Mouse (Mus musculus) heart, embryonic 11.5 days (tissue): Measurements from ENCODE around the gene Ap1m2. TPM values are rescaled to one million over a fixed set of nuclear protein-coding genes. Genes with fewer than 3 reads are reported as not detected.
"Not testable (repeated sequence)": the region's sequence is repeated elsewhere in the genome, so short reads cannot be mapped to it uniquely, and the experiment has no call there.

Experiments
- ATAC-seq: fragments of 200-750 bp; cut with Nextera tagmentation; replicated peaks from 2 replicates; pipeline ENCODE4 v1.8.0; 2017; ENCODE audit warnings: moderate library complexity; ENCODE audit not compliant: insufficient number of reproducible peaks, low FRiP score, low TSS enrichment
- H3K27ac ChIP-seq: fragments of 300-500 bp; sonication (generic); 2 replicates; pipeline ENCODE4 v1.5.1; 2014; ENCODE audit warnings: mild to moderate bottlenecking, low read depth, low read length
- H3K27me3 ChIP-seq: fragments of 300-500 bp; sonication (generic); 2 replicates; pipeline ENCODE4 v1.6.1; 2014; ENCODE audit warnings: mild to moderate bottlenecking, low read length, mixed read lengths; ENCODE audit not compliant: control insufficient read depth, insufficient read depth
- H3K36me3 ChIP-seq: fragments of 300-500 bp; sonication (generic); 2 replicates; pipeline ENCODE4 v1.6.1; 2014; ENCODE audit warnings: mild to moderate bottlenecking, low read length, moderate library complexity, mixed read lengths; ENCODE audit not compliant: control insufficient read depth, insufficient read depth
- H3K4me1 ChIP-seq: fragments of 300-500 bp; sonication (generic); 2 replicates; pipeline ENCODE4 v1.6.1; 2014; ENCODE audit warnings: low read length; ENCODE audit not compliant: control insufficient read depth, insufficient read depth
- H3K4me2 ChIP-seq: fragments of 300-500 bp; sonication (generic); 2 replicates; pipeline ENCODE4 v1.6.1; 2014; ENCODE audit warnings: mild to moderate bottlenecking, moderate library complexity
- H3K4me3 ChIP-seq: fragments of 300-500 bp; sonication (generic); 2 replicates; pipeline ENCODE4 v1.5.1; 2014; ENCODE audit warnings: low read depth, low read length
- H3K9ac ChIP-seq: fragments of 300-500 bp; sonication (generic); 2 replicates; pipeline ENCODE4 v1.6.1; 2014; ENCODE audit warnings: mild to moderate bottlenecking, low read depth, low read length, moderate library complexity
- H3K9me3 ChIP-seq: fragments of 300-500 bp; sonication (generic); replicated peaks from 2 replicates; pipeline ENCODE4 v1.6.1; 2016; ENCODE audit warnings: low read length; ENCODE audit not compliant: control insufficient read depth
- WGBS: fragments of 180-500 bp; shearing (Covaris S2); extraction: QIAGEN DNeasy Blood & Tissue Kit; methylation state at CpG from one replicate; pipeline ENCODE4 v1.1.7; 2014; ENCODE audit not compliant: insufficient replicate concordance; 5-methylcytosine and 5-hydroxymethylcytosine counted together
- polyA plus RNA-seq: library from polyadenylated mRNA; unstranded; fragments of >200 nt; fragmentation: Nextera tagmentation; extraction: Ambion mirVana; gene quantifications from 2 replicates; pipeline ENCODE4 v1.2.1, GENCODE M21; 2014

The Ap1m2 gene
- polyA plus RNA-seq, 1 experiment from 2014 or later, result 1.1 TPM

DNA sequence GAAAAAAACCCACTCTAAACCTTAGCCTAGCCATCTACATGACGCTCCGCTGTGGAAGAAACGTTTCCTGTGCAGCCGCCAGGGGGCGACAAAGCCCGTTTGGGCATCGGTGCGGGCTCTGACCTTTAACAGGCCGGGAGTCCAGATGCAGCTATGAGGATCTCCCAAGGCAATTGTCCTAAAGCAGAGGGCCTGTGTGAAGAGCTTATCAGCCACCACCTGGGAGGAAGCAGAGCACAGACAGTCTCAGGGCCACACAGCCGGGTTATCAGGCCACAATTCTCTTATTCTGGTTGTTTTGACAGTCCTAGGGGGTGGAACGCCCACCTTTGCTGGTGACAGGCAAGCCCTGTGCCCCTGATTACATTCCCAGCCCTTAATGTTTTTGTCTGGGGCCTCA lies 1.3 kb upstream of the Ap1m2 start:
- H3K4me3 ChIP-seq, result no peak overlapping the region
- 0 out of 2 replicates have a peak, but pooled peaks cover 4% of the 10 kb centered on the region for H3K4me1 ChIP-seq
- H3K27me3 ChIP-seq, result peaks cover 15% of the 10 kb centered on the region
- H3K27ac ChIP-seq, result no peak overlapping the region
- WGBS, result 5% methylated on average over 11 of the region's 11 CpGs
- H3K4me2 ChIP-seq, result no peak overlapping the region
- no peaks in the 10 kb centered on the region for H3K9me3 ChIP-seq
- peak; percentile 82 for ATAC-seq
- H3K36me3 ChIP-seq, result no peaks in the 10 kb centered on the region
- H3K9ac ChIP-seq, result no peak overlapping the region

DNA sequence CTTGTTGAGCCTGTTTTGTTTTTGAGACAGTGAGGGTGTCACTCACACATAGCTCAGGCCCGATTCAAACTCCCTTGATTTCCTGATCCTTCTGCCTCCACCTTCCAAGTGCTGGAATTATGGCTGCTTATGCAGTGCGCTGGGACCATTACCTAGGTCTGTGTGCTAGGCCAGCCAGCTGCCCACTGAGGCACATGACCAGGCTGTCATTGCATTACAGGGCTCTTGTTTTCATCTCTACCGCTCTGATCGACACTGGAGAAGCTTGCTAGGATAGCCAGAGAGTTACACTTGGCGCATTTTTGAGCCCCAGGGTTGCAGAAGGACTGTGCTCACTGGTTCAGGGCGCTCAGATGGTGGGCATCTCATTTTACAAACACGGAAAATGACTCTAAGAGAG lies 442 bp downstream of the Ap1m2 start:
- Histone ChIP-seq H3K27me3 (peaks cover 15% of the 10 kb centered on the region), H3K9ac (no peak overlapping the region), H3K4me1 (0 out of 2 replicates have a peak, but pooled peaks cover 4% of the 10 kb centered on the region), H3K9me3 (no peaks in the 10 kb centered on the region), H3K4me3 (peak overlapping the region; percentile 14; the same call in 1 of the 2 replicates), H3K36me3 (no peaks in the 10 kb centered on the region), H3K27ac (no peak overlapping the region), H3K4me2 (no peak overlapping the region; the same call in 1 of the 2 replicates)
- WGBS, result 23% methylated on average over 7 of the region's 7 CpGs
- ATAC-seq, result no peak

DNA sequence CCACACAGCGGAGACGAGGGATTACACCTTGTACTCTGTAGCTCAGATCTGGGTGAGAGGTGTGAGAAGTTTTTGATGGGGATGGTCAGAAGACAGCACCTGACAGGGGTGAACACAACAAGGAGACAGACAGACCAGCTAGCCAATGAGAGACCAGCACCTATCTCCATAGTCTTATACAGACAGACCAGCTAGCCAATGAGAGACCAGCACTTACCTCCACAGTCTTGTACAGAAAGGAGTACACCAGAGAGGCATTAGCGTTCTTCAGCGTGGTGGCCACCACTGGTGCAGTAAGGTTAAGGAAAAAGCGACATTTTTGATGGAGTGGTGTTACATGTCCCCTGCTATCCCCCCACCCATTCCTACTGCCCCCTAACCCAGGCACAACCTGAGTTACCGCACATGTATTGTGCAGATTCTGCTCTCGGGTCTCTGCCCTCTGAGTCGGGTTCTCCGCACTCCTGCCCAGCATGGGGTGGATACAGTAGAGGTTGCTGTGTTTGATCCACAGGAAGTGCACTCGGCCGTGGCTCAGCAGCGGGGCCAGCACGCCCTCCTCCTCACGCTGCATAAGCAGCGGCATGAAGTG lies 2.9 kb downstream of the Ap1m2 start:
- H3K9me3 ChIP-seq, result no peaks in the 10 kb centered on the region
- ATAC-seq, result peak; percentile 40; the same call in 1 of the 2 replicates
- H3K4me3 ChIP-seq, result no peak overlapping the region
- H3K9ac ChIP-seq, result no peak overlapping the region
- H3K27me3 ChIP-seq, result peaks cover 15% of the 10 kb centered on the region
- 58% methylated on average over 15 of the region's 15 CpGs for WGBS
- no peak overlapping the region for H3K27ac ChIP-seq
- 0 out of 2 replicates have a peak, but pooled peaks cover 4% of the 10 kb centered on the region for H3K4me1 ChIP-seq
- no peaks in the 10 kb centered on the region for H3K36me3 ChIP-seq
- 0 out of 2 replicates have a peak overlapping the region, but pooled peaks have one; percentile 20 for H3K4me2 ChIP-seq

DNA sequence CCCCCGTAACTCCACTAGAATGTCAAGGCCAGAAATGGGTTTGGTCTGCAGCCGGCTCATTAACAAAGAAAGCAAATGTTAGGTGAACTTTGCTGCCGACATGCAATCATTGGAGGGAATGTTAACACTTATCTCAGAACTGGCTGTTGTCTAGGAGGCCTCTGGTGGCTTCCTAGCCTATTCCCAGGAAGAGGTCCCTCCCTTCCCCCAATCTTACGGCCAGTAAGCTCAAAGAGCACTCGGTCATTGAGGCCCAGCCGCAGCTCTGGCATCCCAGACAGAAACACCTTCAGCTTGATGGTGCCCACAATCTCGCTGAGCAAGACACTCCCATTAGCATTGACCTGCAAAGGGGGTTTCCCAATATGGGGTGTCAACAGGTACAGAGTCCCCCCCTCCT lies 7.1 kb downstream of the Ap1m2 start:
- no peak for ATAC-seq
- H3K27me3 ChIP-seq, result no peaks in the 10 kb centered on the region

DNA sequence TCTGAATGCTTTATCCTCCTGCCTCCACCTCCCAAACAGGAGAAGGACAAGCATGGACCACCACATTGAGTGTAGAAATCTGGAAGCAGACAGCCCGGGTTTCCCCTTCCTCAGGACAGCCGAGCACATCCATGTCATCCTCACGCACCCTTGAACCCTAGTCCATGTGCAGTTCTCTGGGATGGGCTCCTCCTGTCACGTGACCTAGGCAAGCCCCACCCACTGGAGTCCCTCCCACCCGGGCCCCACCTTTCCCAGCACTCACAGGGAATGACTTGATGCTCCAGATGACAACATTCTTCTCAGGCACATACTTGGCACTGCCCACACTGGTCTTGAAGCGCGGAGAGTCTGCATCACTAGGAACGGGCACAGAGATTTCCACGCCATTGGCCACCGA lies 13.1 kb downstream of the Ap1m2 start:
- H3K9ac ChIP-seq, result no peak overlapping the region
- 80% methylated on average over 10 of the region's 10 CpGs for WGBS
- no peaks in the 10 kb centered on the region for H3K4me1 ChIP-seq
- no peak overlapping the region for H3K27ac ChIP-seq
- no peak for ATAC-seq
- H3K4me2 ChIP-seq, result no peak overlapping the region
- H3K36me3 ChIP-seq, result no peaks in the 10 kb centered on the region
- H3K9me3 ChIP-seq, result no peaks in the 10 kb centered on the region
- H3K4me3 ChIP-seq, result no peak overlapping the region
- H3K27me3 ChIP-seq, result no peaks in the 10 kb centered on the region

More for the DNA sequence above, 7.1 kb downstream of the Ap1m2 start:
- Histone ChIP-seq H3K9ac (no peak overlapping the region), H3K9me3 (no peaks in the 10 kb centered on the region), H3K4me2 (no peak overlapping the region), H3K4me1 (no peaks in the 10 kb centered on the region), H3K27ac (no peak overlapping the region), H3K36me3 (no peaks in the 10 kb centered on the region), H3K4me3 (no peak overlapping the region)
- WGBS, result 69% methylated on average over 7 of the region's 7 CpGs

DNA sequence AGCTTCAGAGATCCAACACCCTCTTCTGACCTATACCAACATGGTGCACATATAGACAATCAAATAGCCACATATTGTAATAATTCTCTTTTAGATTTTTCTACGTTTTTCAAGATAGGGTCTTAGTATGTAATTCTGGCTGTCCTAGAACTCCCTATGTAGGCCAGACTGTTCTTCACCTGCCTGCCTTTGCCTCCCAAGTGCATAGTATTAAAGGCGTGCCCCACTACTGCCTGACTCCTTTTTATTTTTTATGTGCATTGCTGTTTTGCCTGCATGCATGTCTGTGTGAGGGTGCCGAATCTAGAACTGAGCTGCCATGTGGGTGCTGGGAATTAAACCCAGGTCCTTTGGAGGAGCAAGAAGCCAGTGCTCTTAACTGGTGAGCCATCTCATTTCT lies 19.9 kb downstream of the Ap1m2 start:
- Histone ChIP-seq H3K9ac (no peak overlapping the region), H3K4me1 (peaks cover 16% of the 10 kb centered on the region), H3K4me2 (peak overlapping the region; percentile 56; the same call in 1 of the 2 replicates), H3K9me3 (no peaks in the 10 kb centered on the region), H3K27me3 (no peaks in the 10 kb centered on the region), H3K4me3 (no peak overlapping the region), H3K27ac (0 out of 2 replicates have a peak overlapping the region, but pooled peaks have one; percentile 91), H3K36me3 (0 out of 2 replicates have a peak, but pooled peaks cover 4% of the 10 kb centered on the region)
- no peak for ATAC-seq
- 84% methylated on average over 3 of the region's 3 CpGs for WGBS

DNA sequence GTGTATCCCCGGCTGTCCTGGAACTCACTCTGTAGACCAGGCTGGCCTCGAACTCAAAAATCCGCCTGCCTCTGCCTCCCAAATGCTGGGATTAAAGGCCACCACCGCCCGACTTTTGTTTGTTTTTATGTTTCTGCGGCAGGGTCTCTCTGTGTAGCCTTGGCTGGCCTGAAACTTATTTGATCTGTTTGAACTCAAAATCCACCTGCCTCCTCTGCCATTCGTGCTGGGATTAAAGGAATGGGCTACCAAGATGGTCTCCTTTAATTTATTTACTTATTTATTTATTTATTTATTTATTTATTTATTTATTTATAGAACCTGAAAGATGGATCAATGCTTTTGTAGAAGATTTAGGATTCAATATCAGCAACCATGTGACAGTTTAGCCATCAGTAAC lies 20.3 kb downstream of the Ap1m2 start:
- not testable (repeated sequence) for ATAC-seq, H3K27me3 ChIP-seq, H3K36me3 ChIP-seq, H3K9me3 ChIP-seq
- Histone ChIP-seq H3K4me2 (peak overlapping the region; percentile 56), H3K9ac (peak overlapping the region; percentile 73), H3K4me3 (peak overlapping the region; percentile 40), H3K27ac (peak overlapping the region; percentile 91), H3K4me1 (peaks cover 19% of the 10 kb centered on the region)
- WGBS, result 21% methylated on average over 7 of the region's 7 CpGs

DNA sequence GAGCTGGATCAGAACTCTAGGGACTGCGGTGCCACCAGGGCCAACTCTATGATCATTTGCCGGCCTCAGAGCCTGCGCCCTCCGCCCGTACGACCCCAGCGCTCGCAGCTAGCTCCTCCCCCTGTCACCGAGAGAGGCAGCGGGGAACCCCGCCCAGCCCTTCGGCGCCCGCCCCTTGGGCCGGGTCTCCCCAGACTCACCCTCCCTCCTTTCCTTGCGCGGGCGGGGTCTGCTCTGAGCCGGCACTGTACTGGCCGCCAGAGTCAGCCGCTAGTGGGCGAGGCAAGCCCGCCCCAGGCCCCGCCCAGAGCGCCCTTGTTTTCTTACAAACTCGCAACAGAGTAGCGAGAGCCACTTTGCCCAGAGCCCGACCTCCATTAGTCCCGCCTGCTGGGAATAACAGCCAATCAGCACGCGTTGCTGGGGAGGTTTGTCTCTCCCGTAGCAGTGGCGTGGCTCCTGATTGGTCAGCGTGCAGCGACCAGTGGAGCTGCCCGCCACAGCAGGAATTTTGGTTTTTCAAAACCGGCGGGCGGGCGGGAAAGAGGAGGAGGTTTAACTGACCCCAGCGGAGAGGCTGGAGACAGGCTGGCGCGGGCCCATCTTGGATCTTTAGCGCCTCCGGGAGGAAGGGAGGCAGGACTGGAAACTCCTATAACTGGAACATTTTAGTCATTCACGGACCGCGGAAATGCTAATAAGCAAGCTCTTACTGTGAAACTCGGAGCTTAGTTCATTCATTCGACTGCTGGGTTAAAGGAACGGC lies 20.9 kb downstream of the Ap1m2 start, which contains the start of gene Cdkn2d:
Cdkn2d (minus strand) TSS at position 386 of the 766 bp plus-strand sequence.
- Histone ChIP-seq H3K27me3 (no peaks in the 10 kb centered on the region), H3K9me3 (no peaks in the 10 kb centered on the region), H3K4me3 (peak within 1 kb of the TSS; percentile 89), H3K36me3 (0 out of 2 replicates have a peak, but pooled peaks cover 4% of the 10 kb centered on the region), H3K9ac (peak within 1 kb of the TSS; percentile 85), H3K27ac (peak within 1 kb of the TSS; percentile 91), H3K4me2 (peak within 1 kb of the TSS; percentile 67), H3K4me1 (peaks cover 25% of the 10 kb centered on the region)
- whole genome bisulfite sequencing, result under 1% methylated on average over 51 of the region's 51 CpGs
- ATAC-seq, result peak; percentile 94
